Mouse (Mus musculus) thymus, adult 2 months (tissue): ENCODE data around the gene Synrg. TPM values are rescaled to one million over a fixed set of nuclear protein-coding genes. Genes with fewer than 3 reads are reported as not detected.

Experiments used
- DNase-seq: peaks from one replicate; pipeline ENCODE4 v3.0.0; 2021
- H3K27ac ChIP-seq: fragments of 200-500 bp; 2 replicates; pipeline ENCODE4 v1.5.1; 2012; ENCODE audit warnings: low read length, control low read depth; ENCODE audit not compliant: control insufficient read depth, insufficient read depth
- H3K27me3 ChIP-seq: fragments of 200-500 bp; 2 replicates; pipeline ENCODE4 v1.6.1; 2012; ENCODE audit warnings: mild to moderate bottlenecking, low read length, moderate library complexity, mixed read lengths; ENCODE audit not compliant: control insufficient read depth, insufficient read depth
- H3K36me3 ChIP-seq: fragments of 200-500 bp; 2 replicates; pipeline ENCODE4 v1.6.1; 2012; ENCODE audit warnings: mild to moderate bottlenecking, low read length, moderate library complexity; ENCODE audit not compliant: control insufficient read depth, insufficient read depth
- H3K4me1 ChIP-seq: fragments of 200-500 bp; replicated peaks from 2 replicates; pipeline ENCODE4 v1.6.1; 2012; ENCODE audit warnings: low read length; ENCODE audit not compliant: control insufficient read depth, insufficient read depth
- H3K4me3 ChIP-seq: fragments of 200-500 bp; 2 replicates; pipeline ENCODE4 v1.5.1; 2012; ENCODE audit warnings: mild to moderate bottlenecking, low read length, control low read depth, moderate library complexity; ENCODE audit not compliant: control insufficient read depth, insufficient read depth
- CTCF ChIP-seq: fragments of 200-500 bp; IDR thresholded peaks from 2 replicates; pipeline ENCODE4 v1.5.1; 2012; ENCODE audit warnings: mild to moderate bottlenecking, control low read depth, low read length, moderate library complexity, borderline replicate concordance; ENCODE audit not compliant: control insufficient read depth, poor library complexity, insufficient read depth; ENCODE audit errors: extremely low read depth
- POLR2A ChIP-seq: fragments of 200-500 bp; IDR thresholded peaks from 2 replicates; pipeline ENCODE4 v1.6.1; 2012; ENCODE audit warnings: mild to moderate bottlenecking, low read length, control low read depth, moderate library complexity; ENCODE audit not compliant: control insufficient read depth, poor library complexity, insufficient read depth; ENCODE audit errors: extremely low read depth
- WGBS: fragments of 180-500 bp; shearing (Covaris S2); methylation state at CpG from one replicate; pipeline ENCODE4 v1.1.7; 2018; 5-methylcytosine and 5-hydroxymethylcytosine counted together
- polyA plus RNA-seq: library from polyadenylated mRNA; depleted of rRNA; stranded (reverse); fragments of >200 nt; gene quantifications from 2 replicates; pipeline ENCODE4 v1.2.3, GENCODE M21; 2012

Gene Synrg
- polyA plus RNA-seq, 1 experiment, result 49.9 TPM

DNA sequence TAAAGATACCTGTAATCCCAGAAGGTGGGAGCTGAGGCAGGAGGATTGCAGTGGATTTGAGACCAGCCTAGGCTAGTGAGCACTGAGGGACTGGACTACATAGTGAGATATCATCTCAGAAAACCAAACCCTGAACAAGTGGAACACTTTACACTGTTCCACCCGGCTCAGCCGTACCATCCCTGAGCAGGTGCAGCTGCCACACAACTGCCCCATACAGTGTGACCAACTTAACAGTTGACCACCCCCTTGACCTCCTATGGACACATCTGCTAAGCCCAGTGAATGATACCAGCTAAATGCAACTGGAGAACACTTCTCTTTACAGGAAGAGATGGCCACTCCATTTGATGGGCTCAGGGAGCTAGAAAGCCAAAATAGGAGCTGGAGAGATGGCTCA lies 93.2 kb downstream of the Synrg start:
- WGBS, result 97% methylated on average over 2 of the region's 2 CpGs
- H3K27me3 ChIP-seq, result no peaks in the 10 kb centered on the region
- no peak overlapping the region for H3K4me3 ChIP-seq
- DNase-seq, result no peak
- H3K27ac ChIP-seq, result no peak overlapping the region
- H3K36me3 ChIP-seq, result no peaks in the 10 kb centered on the region
- H3K4me1 ChIP-seq, result no peaks in the 10 kb centered on the region
- TF ChIP-seq CTCF, result no peak
- no peak for TF ChIP-seq POLR2A

DNA sequence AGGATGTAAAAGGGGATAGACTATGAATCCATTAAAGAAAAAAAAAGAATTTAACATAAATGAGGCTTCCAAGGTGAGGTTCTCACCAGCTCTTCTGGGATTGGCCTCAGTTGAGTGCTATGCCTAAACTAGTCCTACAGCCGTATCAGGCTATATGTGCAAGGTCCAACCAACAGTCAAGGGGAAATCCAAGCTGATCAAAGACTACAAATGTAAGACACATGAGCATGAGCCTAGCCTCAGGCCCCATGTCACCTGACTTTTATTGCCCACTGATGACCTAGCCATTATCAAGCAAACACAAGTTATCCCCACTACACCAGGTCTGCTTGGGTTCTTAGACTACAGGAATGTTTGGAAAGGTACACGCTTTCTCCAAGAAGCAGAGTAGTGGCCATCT lies 95.6 kb downstream of the Synrg start:
- no peak overlapping the region for H3K4me3 ChIP-seq
- WGBS, result 99% methylated on average over 2 of the region's 2 CpGs
- DNase-seq, result no peak
- H3K4me1 ChIP-seq, result no peaks in the 10 kb centered on the region
- H3K27ac ChIP-seq, result no peak overlapping the region
- no peak for TF ChIP-seq POLR2A
- no peak for TF ChIP-seq CTCF
- no peaks in the 10 kb centered on the region for H3K36me3 ChIP-seq
- H3K27me3 ChIP-seq, result no peaks in the 10 kb centered on the region

DNA sequence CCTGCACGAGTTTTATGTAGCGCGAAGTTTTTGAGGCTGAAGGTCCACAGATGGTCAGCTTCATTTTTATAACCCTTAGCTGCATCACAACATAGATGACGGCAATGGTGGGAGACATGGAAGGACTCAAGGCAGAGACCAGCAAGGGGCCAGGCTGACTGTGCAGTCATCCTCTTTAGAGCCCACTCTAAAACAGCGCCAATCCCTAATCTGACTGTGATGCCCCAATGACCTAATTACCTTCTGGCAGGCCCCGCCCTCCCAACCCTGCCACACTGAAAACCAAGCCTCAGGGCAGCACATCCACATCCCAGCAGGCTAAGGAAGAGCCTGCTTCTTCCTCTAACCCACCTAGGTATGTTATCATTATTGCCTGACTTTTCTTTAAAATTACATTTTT lies 96.4 kb downstream of the Synrg start:
- H3K36me3 ChIP-seq, result no peaks in the 10 kb centered on the region
- 93% methylated on average over 6 of the region's 6 CpGs for WGBS

DNA sequence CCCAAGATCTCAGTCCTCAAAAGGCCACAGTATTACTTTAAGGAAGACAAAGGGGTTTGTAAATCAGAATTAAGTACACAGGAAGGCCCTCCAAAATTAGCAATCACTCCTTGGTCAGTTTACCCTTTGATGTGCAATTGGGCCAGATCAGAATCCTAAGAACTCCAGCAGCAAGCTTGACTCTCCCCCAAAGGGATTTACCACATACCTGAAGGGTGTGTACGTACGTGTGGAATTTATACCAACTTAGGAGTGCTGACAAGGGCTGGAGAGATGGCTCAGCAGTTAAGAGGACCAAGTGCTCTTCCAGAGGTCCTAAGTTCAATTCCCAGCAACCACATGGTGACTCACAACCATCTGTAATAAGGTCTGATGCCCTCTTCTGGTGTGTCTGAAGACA lies 97.7 kb downstream of the Synrg start:
- TF ChIP-seq CTCF, result no peak
- TF ChIP-seq POLR2A, result no peak
- H3K4me1 ChIP-seq, result no peaks in the 10 kb centered on the region
- WGBS, result 95% methylated on average over 2 of the region's 2 CpGs

More for the DNA sequence above, 96.4 kb downstream of the Synrg start:
- Histone ChIP-seq H3K4me3 (no peak overlapping the region), H3K4me1 (no peaks in the 10 kb centered on the region), H3K27ac (no peak overlapping the region), H3K27me3 (no peaks in the 10 kb centered on the region)
- no peak for TF ChIP-seq CTCF
- TF ChIP-seq POLR2A, result no peak
- DNase-seq, result no peak

DNA sequence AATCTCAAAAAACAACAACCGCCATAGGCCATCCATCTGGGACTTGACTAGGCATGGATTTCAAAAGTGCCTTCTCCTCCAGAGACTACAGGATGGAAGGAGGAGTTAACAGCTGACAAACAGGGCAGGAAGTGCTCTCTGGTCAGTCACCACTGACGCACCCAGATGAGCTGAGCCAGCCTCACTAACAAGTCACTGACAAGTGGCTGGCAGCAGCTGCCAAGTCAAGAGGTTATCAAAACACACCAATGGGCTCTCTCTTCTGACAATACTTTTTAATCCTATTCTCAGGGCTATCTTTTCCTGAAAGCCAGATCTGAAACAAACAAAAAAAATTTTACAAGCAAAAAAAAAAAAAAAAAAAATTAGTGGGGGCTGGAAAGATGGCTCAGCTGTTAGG lies 98.6 kb downstream of the Synrg start:
- TF ChIP-seq POLR2A (no peak), CTCF (no peak)
- H3K27ac ChIP-seq, result no peak overlapping the region
- H3K36me3 ChIP-seq, result no peaks in the 10 kb centered on the region
- no peaks in the 10 kb centered on the region for H3K4me1 ChIP-seq
- no peak overlapping the region for H3K4me3 ChIP-seq
- H3K27me3 ChIP-seq, result peaks cover 7% of the 10 kb centered on the region; the same call in 1 of the 2 replicates
- no peak for DNase-seq
- 65% methylated on average over 2 of the region's 2 CpGs for WGBS

More for the DNA sequence above, 97.7 kb downstream of the Synrg start:
- DNase-seq, result no peak
- Histone ChIP-seq H3K4me3 (no peak overlapping the region), H3K27ac (no peak overlapping the region), H3K36me3 (no peaks in the 10 kb centered on the region), H3K27me3 (peaks cover 1% of the 10 kb centered on the region; the same call in 1 of the 2 replicates)

DNA sequence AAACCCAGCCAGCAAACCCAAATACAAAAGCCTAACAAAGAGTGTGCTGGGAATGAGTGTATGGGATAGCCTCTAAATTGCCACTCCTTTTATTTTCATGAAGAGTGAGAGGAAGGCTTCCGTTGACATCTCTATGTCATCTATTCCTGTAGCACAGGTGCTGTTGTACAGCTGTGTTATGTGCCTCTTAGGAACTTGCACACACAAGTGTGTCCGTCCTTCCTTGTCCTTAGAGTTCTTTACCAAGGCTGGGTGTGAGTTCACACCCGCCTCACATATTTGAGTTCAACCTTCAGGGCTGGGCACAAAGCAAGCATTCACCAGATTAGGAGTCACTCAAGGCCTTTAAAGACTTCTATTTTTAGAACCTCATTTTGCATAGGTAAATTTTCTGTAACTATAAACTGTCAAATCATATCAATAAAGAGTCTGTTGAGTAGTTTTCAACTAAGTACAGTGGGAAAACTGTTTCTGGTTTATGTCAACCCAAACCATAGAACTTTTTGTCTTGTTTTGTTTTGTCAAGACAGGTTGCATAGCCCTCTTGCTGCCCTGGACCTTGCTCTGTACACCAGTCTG lies 99.5 kb downstream of the Synrg start:
- 93% methylated on average over 3 of the region's 3 CpGs for WGBS
- no peak overlapping the region for H3K4me3 ChIP-seq
- TF ChIP-seq POLR2A (no peak), CTCF (no peak)
- no peak for DNase-seq
- H3K27me3 ChIP-seq, result peaks cover 11% of the 10 kb centered on the region; the same call in 1 of the 2 replicates
- H3K27ac ChIP-seq, result no peak overlapping the region
- no peaks in the 10 kb centered on the region for H3K36me3 ChIP-seq
- H3K4me1 ChIP-seq, result peaks cover 4% of the 10 kb centered on the region

DNA sequence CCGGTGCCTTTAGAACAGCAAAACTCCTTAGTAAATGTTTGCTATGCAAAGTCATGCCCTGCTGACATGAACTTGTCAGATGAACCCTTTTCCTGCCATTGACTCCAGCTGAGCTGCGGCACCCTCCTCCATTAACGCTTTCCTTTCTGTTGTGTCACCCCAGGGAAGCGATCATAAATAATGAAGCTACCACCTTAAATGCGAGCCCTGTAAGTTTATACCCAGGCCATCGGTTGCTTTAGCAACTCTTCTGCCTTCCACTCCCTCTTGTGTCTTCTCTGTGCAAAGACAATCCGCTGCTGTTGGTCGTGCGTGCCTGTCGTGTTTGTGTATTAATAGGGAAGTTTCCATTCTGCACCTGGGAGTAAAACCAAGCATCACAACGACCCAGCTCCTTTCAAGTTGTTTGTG lies 101.8 kb downstream of the Synrg start:
- Histone ChIP-seq H3K27ac (no peak overlapping the region), H3K27me3 (peaks cover 11% of the 10 kb centered on the region; the same call in 1 of the 2 replicates), H3K4me1 (peaks cover 4% of the 10 kb centered on the region), H3K4me3 (no peak overlapping the region), H3K36me3 (no peaks in the 10 kb centered on the region)
- DNase-seq, result no peak
- 4% methylated on average over 11 of the region's 11 CpGs for WGBS
- TF ChIP-seq POLR2A (no peak), CTCF (no peak)
